Mouse (Mus musculus) C2C12 (cell line): ENCODE data around the gene Sap30bp.

ENCODE experiments used
- CTCF ChIP-seq: IDR thresholded peaks from one replicate; pipeline ENCODE4 v1.5.1; 2011; ENCODE audit not compliant: control insufficient read depth, insufficient read depth, insufficient read length
- MYOD1 ChIP-seq: IDR thresholded peaks from one replicate; pipeline ENCODE4 v1.6.1; 2011; ENCODE audit warnings: low read depth; ENCODE audit not compliant: control insufficient read depth, insufficient read length
- USF1 ChIP-seq: IDR thresholded peaks from one replicate; pipeline ENCODE4 v1.6.1; 2011; ENCODE audit warnings: low read depth, mild to moderate bottlenecking, control low read depth, moderate library complexity

- TF ChIP-seq CTCF (no peak), USF1 (no peak), MYOD1 (no peak)
Measured at GRCm38 (mm10) chr11:115983291-115983690, 50.2 kb downstream of the Sap30bp start.
